Mouse (Mus musculus): ENCODE results near the gene Sdr42e1.

- TF ChIP-seq POLR2A (IDR thresholded peaks at IDR 0.05; ENCODE audit: borderline replicate concordance, control insufficient read depth, low read depth, low read length) (no peak), CTCF (IDR thresholded peaks at IDR 0.05; ENCODE audit: control insufficient read depth, insufficient read depth, low read length) (no peak)
Measured at GRCm38 (mm10) chr8:117706141-117706540, 32.7 kb upstream of the Sdr42e1 start.
